Mouse (Mus musculus) ovary, postnatal 14 days (tissue): ENCODE data around the gene Ankrd36.
"Not testable (repeated sequence)": the region's sequence is repeated elsewhere in the genome, so short reads cannot be mapped to it uniquely, and the experiment has no call there.

ENCODE experiments used
- DNase-seq: peaks from one replicate; pipeline ENCODE4 v3.0.0; 2022; ENCODE audit warnings: low spot score

Gene Ankrd36

GRCm38 (mm10) chr11:5569474-5569873 lies at the start of gene Ankrd36:
Gene Ankrd36 (plus strand): TSS chr11:5569684.
- no peak for DNase-seq

GRCm38 (mm10) chr11:5520412-5521265 lies 48.8 kb upstream of the Ankrd36 start, which contains the start of gene Xbp1:
Gene Xbp1 (plus strand): TSS chr11:5520659.
- peak; percentile 98 for DNase-seq

- DNase-seq = no peak
These were observed 48.3 kb upstream of the Ankrd36 start for GRCm38 (mm10) chr11:5521266-5521515.

- peak; percentile 51 for DNase-seq
These were observed 47.8 kb upstream of the Ankrd36 start for GRCm38 (mm10) chr11:5521516-5522291.

- no peak for DNase-seq
These were observed 46.6 kb upstream of the Ankrd36 start for GRCm38 (mm10) chr11:5522798-5523415.

- no peak for DNase-seq
These were observed 44.1 kb upstream of the Ankrd36 start for GRCm38 (mm10) chr11:5525418-5525817.

GRCm38 (mm10) chr11:5526573-5527439 lies 42.7 kb upstream of the Ankrd36 start:
- DNase-seq = no peak

GRCm38 (mm10) chr11:5527865-5528523 lies 41.5 kb upstream of the Ankrd36 start:
- no peak for DNase-seq

- no peak for DNase-seq
These were observed 40.6 kb upstream of the Ankrd36 start for GRCm38 (mm10) chr11:5528841-5529240.

- no peak for DNase-seq
These were observed 39.3 kb upstream of the Ankrd36 start for GRCm38 (mm10) chr11:5530172-5530571.

GRCm38 (mm10) chr11:5530717-5531116 lies 38.8 kb upstream of the Ankrd36 start:
- DNase-seq = no peak

- no peak for DNase-seq
These were observed 36.4 kb upstream of the Ankrd36 start for GRCm38 (mm10) chr11:5533108-5533507.

GRCm38 (mm10) chr11:5537454-5537853 lies 32.0 kb upstream of the Ankrd36 start:
- not testable (repeated sequence) for DNase-seq

- DNase-seq = no peak
These were observed 29.2 kb upstream of the Ankrd36 start for GRCm38 (mm10) chr11:5540331-5540730.

GRCm38 (mm10) chr11:5541230-5541798 lies 28.2 kb upstream of the Ankrd36 start:
- no peak for DNase-seq

GRCm38 (mm10) chr11:5541799-5542481 lies 27.5 kb upstream of the Ankrd36 start, which contains the start of gene Ccdc117:
Gene Ccdc117 (minus strand): TSS chr11:5542187.
- peak; percentile 70 for DNase-seq

GRCm38 (mm10) chr11:5542482-5543185 lies 26.9 kb upstream of the Ankrd36 start:
- DNase-seq = no peak

GRCm38 (mm10) chr11:5543281-5543680 lies 26.2 kb upstream of the Ankrd36 start:
- DNase-seq = no peak

- DNase-seq = not testable (repeated sequence)
These were observed 24.8 kb upstream of the Ankrd36 start for GRCm38 (mm10) chr11:5544709-5545108.

GRCm38 (mm10) chr11:5545457-5545856 lies 24.0 kb upstream of the Ankrd36 start:
- no peak for DNase-seq
